8 mouse cellular contexts compared by ENCODE assay signal in genomic region chr7:67373584-67373960, GRCm38 (mm10). TPM values are rescaled to one million over a fixed set of nuclear protein-coding genes. Genes with fewer than 3 reads are reported as not detected.
A peak's percentile ranks its signal among the peaks of the same experiment; 100 is the strongest.
DNase-seq lines count a peak whose midpoint lies in the region; ATAC-seq lines count a peak whose summit lies in the region.

No protein-coding gene starts in this region.

- DNase-seq in kidney, adult 11 months = no peak
- DNase-seq in T-cell, adult 2 months (ENCODE audit: low spot score) = no peak
- no peak for DNase-seq in urinary bladder, postnatal 10 days (ENCODE audit: low spot score)
- no peak for DNase-seq in kidney, postnatal 4 days

- H3K4me3 ChIP-seq in kidney, embryonic 14.5 days (ENCODE audit: low read length) = peak overlapping the region; percentile 92
- H3K4me3 ChIP-seq in brown adipose tissue, adult 24 weeks (ENCODE audit: insufficient read depth, low read depth, low read length) = peak overlapping the region; percentile 86
- peak overlapping the region; percentile 82 for H3K4me3 ChIP-seq in hindbrain, embryonic 16.5 days (ENCODE audit: low read length)
- peak overlapping the region; percentile 66 for H3K4me3 ChIP-seq in midbrain, embryonic 16.5 days (ENCODE audit: low read depth, low read length)

- WGBS in kidney, embryonic 14.5 days = 28% methylated on average over 6 of the region's 6 CpGs
- WGBS in hindbrain, embryonic 16.5 days = 18% methylated on average over 6 of the region's 6 CpGs
- 31% methylated on average over 6 of the region's 6 CpGs for WGBS in midbrain, embryonic 16.5 days

- peak overlapping the region; percentile 95 for H3K27ac ChIP-seq in kidney, embryonic 14.5 days (ENCODE audit: low read depth, low read length)
- H3K27ac ChIP-seq in brown adipose tissue, adult 24 weeks (replicated peaks; ENCODE audit: low read depth, low read length) = peak overlapping the region; percentile 100
- H3K27ac ChIP-seq in hindbrain, embryonic 16.5 days (ENCODE audit: low read depth, low read length) = peak overlapping the region; percentile 99
- H3K27ac ChIP-seq in midbrain, embryonic 16.5 days (ENCODE audit: low read length) = peak overlapping the region; percentile 100

- no peaks in the 10 kb centered on the region for H3K27me3 ChIP-seq in kidney, embryonic 14.5 days (ENCODE audit: control insufficient read depth, insufficient read depth, low read length)
- no peaks in the 10 kb centered on the region for H3K27me3 ChIP-seq in hindbrain, embryonic 16.5 days (replicated peaks; ENCODE audit: control insufficient read depth, insufficient read depth, low read length)
- H3K27me3 ChIP-seq in midbrain, embryonic 16.5 days (ENCODE audit: control insufficient read depth, insufficient read depth, low read depth, low read length) = no peaks in the 10 kb centered on the region

- H3K36me3 ChIP-seq in kidney, embryonic 14.5 days (ENCODE audit: control insufficient read depth, insufficient read depth, low read length) = no peaks in the 10 kb centered on the region
- H3K36me3 ChIP-seq in hindbrain, embryonic 16.5 days (ENCODE audit: control insufficient read depth, insufficient read depth, low read length) = no peaks in the 10 kb centered on the region
- H3K36me3 ChIP-seq in midbrain, embryonic 16.5 days (ENCODE audit: control insufficient read depth, insufficient read depth, low read length) = no peaks in the 10 kb centered on the region

- peak overlapping the region; percentile 85 for H3K4me2 ChIP-seq in kidney, embryonic 14.5 days (replicated peaks; ENCODE audit: low read depth, low read length)
- peak overlapping the region; percentile 88 for H3K4me2 ChIP-seq in hindbrain, embryonic 16.5 days (ENCODE audit: low read length)
- H3K4me2 ChIP-seq in midbrain, embryonic 16.5 days (ENCODE audit: low read length) = peak overlapping the region; percentile 99

- no peaks in the 10 kb centered on the region for H3K9me3 ChIP-seq in kidney, embryonic 14.5 days (ENCODE audit: control insufficient read depth, low read length)
- H3K9me3 ChIP-seq in hindbrain, embryonic 16.5 days (ENCODE audit: control insufficient read depth, low read length) = no peaks in the 10 kb centered on the region
- H3K9me3 ChIP-seq in midbrain, embryonic 16.5 days (replicated peaks; ENCODE audit: control insufficient read depth, low read length, poor library complexity, severe bottlenecking) = no peaks in the 10 kb centered on the region

- H3K4me1 ChIP-seq in kidney, embryonic 14.5 days (ENCODE audit: control insufficient read depth, insufficient read depth, low read length) = peaks cover 14% of the 10 kb centered on the region; the same call in 1 of the 2 replicates
- H3K4me1 ChIP-seq in brown adipose tissue, adult 24 weeks (ENCODE audit: control insufficient read depth, insufficient read depth, insufficient read length, low read length) = peaks cover 3% of the 10 kb centered on the region
- peaks cover 11% of the 10 kb centered on the region for H3K4me1 ChIP-seq in hindbrain, embryonic 16.5 days (ENCODE audit: control insufficient read depth, insufficient read depth, low read depth, low read length)
- H3K4me1 ChIP-seq in midbrain, embryonic 16.5 days (ENCODE audit: control insufficient read depth, insufficient read depth, low read length) = peaks cover 15% of the 10 kb centered on the region

- peak overlapping the region; percentile 97 for H3K9ac ChIP-seq in kidney, embryonic 14.5 days (ENCODE audit: low read depth, low read length)
- H3K9ac ChIP-seq in hindbrain, embryonic 16.5 days (ENCODE audit: low read depth, low read length) = peak overlapping the region; percentile 100
- peak overlapping the region; percentile 96 for H3K9ac ChIP-seq in midbrain, embryonic 16.5 days (ENCODE audit: low read depth, low read length)

- ATAC-seq in kidney, embryonic 14.5 days (ENCODE audit: low FRiP score, low TSS enrichment) = no peak
- no peak for ATAC-seq in hindbrain, embryonic 16.5 days
- no peak; the same call in 1 of the 2 replicates for ATAC-seq in midbrain, embryonic 16.5 days

RNA-seq across cellular contexts. Expression of gene Mef2a, which starts 0.9 kb away (rescaled TPM):
- 22.6 and 45.6 TPM in 2 replicates for polyA plus RNA-seq in kidney, embryonic 14.5 days (2014; fragmentation: Nextera tagmentation; extraction: Ambion mirVana)
- 28.5 and 38.9 TPM in 2 replicates for polyA plus RNA-seq in brown adipose tissue, adult 24 weeks (2012; ENCODE audit: insufficient read depth, insufficient read length, missing spikeins)
- 35.4 and 38.0 TPM in 2 replicates for polyA plus RNA-seq in hindbrain, embryonic 16.5 days (2015; fragmentation: Nextera tagmentation; extraction: Ambion mirVana)
- 43.2 and 43.7 TPM in 2 replicates for polyA plus RNA-seq in midbrain, embryonic 16.5 days (2015; fragmentation: Nextera tagmentation; extraction: Ambion mirVana)
